Mouse (Mus musculus) hindbrain, embryonic 12.5 days (tissue): ENCODE data around the gene Pla2g12a. TPM values are rescaled to one million over a fixed set of nuclear protein-coding genes. Genes with fewer than 3 reads are reported as not detected.

Source experiments
- ATAC-seq: fragments of 200-750 bp; cut with Nextera tagmentation; 2 replicates; pipeline ENCODE4 v1.8.0; 2017; ENCODE audit warnings: moderate TSS enrichment; ENCODE audit not compliant: low FRiP score
- H3K27ac ChIP-seq: fragments of 300-500 bp; sonication (generic); 2 replicates; pipeline ENCODE4 v1.5.1; 2016; ENCODE audit warnings: mild to moderate bottlenecking
- H3K27me3 ChIP-seq: fragments of 300-500 bp; sonication (generic); 2 replicates; pipeline ENCODE4 v1.6.1; 2016; ENCODE audit warnings: mild to moderate bottlenecking
- H3K36me3 ChIP-seq: fragments of 300-500 bp; sonication (generic); 2 replicates; pipeline ENCODE4 v1.6.1; 2016; ENCODE audit warnings: mild to moderate bottlenecking
- H3K4me1 ChIP-seq: fragments of 300-500 bp; sonication (generic); 2 replicates; pipeline ENCODE4 v1.6.1; 2016
- H3K4me2 ChIP-seq: fragments of 300-500 bp; sonication (generic); replicated peaks from 2 replicates; pipeline ENCODE4 v1.6.1; 2016; ENCODE audit warnings: mild to moderate bottlenecking
- H3K4me3 ChIP-seq: fragments of 300-500 bp; sonication (generic); 2 replicates; pipeline ENCODE4 v1.5.1; 2016; ENCODE audit warnings: mild to moderate bottlenecking
- H3K9ac ChIP-seq: fragments of 300-500 bp; sonication (generic); 2 replicates; pipeline ENCODE4 v1.6.1; 2016; ENCODE audit warnings: mild to moderate bottlenecking, moderate library complexity
- H3K9me3 ChIP-seq: fragments of 300-500 bp; sonication (generic); replicated peaks from 2 replicates; pipeline ENCODE4 v1.6.1; 2016; ENCODE audit warnings: mild to moderate bottlenecking
- WGBS: fragments of 180-500 bp; shearing (Covaris S2); methylation state at CpG from one replicate; pipeline ENCODE4 v1.1.7; 2016; 5-methylcytosine and 5-hydroxymethylcytosine counted together
- polyA plus RNA-seq: library from polyadenylated mRNA; unstranded; fragments of >200 nt; fragmentation: Nextera tagmentation; extraction: Ambion mirVana; gene quantifications from 2 replicates; pipeline ENCODE4 v1.2.1, GENCODE M21; 2016

Gene Pla2g12a
- polyA plus RNA-seq, 1 experiment from 2014 or later = 25.5 TPM

- no peak overlapping the region for H3K9ac ChIP-seq
- no peak overlapping the region for H3K4me3 ChIP-seq
- 89% methylated on average over 8 of the region's 8 CpGs for WGBS
- H3K4me1 ChIP-seq = peaks cover 13% of the 10 kb centered on the region
- peaks cover 6% of the 10 kb centered on the region for H3K36me3 ChIP-seq
- H3K9me3 ChIP-seq = no peaks in the 10 kb centered on the region
- H3K4me2 ChIP-seq = no peak overlapping the region
- no peaks in the 10 kb centered on the region for H3K27me3 ChIP-seq
- no peak for ATAC-seq
- H3K27ac ChIP-seq = no peak overlapping the region
These were observed 25.5 kb downstream of the Pla2g12a start for GRCm38 (mm10) chr3:129903866-129904265.

- Histone ChIP-seq H3K4me2 (no peak overlapping the region), H3K4me1 (peaks cover 13% of the 10 kb centered on the region), H3K4me3 (no peak overlapping the region), H3K36me3 (peaks cover 13% of the 10 kb centered on the region), H3K27me3 (no peaks in the 10 kb centered on the region), H3K9ac (no peak overlapping the region), H3K27ac (no peak overlapping the region), H3K9me3 (no peaks in the 10 kb centered on the region)
- 90% methylated on average over 7 of the region's 7 CpGs for WGBS
- no peak for ATAC-seq
These were observed 26.2 kb downstream of the Pla2g12a start for GRCm38 (mm10) chr3:129904381-129905132.

DNA sequence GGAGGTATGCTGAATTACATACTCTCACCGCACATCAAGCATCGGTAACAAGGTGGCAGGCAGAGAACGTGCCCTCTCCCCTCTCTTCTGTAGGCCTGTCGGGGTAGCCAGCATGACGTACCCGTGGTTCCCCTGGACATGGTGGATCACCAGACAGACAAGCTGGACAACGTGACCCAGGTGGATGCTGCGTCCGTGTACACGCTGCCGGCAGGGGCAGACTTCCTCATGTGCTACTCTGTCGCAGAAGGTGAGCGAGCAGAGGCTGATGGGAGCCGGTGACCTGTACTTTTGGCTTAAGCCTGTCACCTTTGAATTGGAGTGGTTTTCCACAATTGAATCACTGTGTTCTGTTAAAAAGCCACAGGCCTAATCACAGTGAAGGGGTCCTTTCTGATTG, 33.6 kb downstream of the Pla2g12a start:
- H3K36me3 ChIP-seq = peaks cover 41% of the 10 kb centered on the region
- no peak overlapping the region for H3K4me2 ChIP-seq
- WGBS = 91% methylated on average over 14 of the region's 14 CpGs
- H3K4me1 ChIP-seq = no peaks in the 10 kb centered on the region
- H3K4me3 ChIP-seq = no peak overlapping the region
- H3K9me3 ChIP-seq = no peaks in the 10 kb centered on the region
- no peaks in the 10 kb centered on the region for H3K27me3 ChIP-seq
- no peak for ATAC-seq
- no peak overlapping the region for H3K9ac ChIP-seq
- H3K27ac ChIP-seq = no peak overlapping the region

- WGBS = 96% methylated on average over 13 of the region's 13 CpGs
- peaks cover 41% of the 10 kb centered on the region for H3K36me3 ChIP-seq
- no peak overlapping the region for H3K4me2 ChIP-seq
- H3K9ac ChIP-seq = no peak overlapping the region
- no peaks in the 10 kb centered on the region for H3K4me1 ChIP-seq
- no peaks in the 10 kb centered on the region for H3K27me3 ChIP-seq
- H3K4me3 ChIP-seq = no peak overlapping the region
- H3K27ac ChIP-seq = no peak overlapping the region
- no peak for ATAC-seq
- no peaks in the 10 kb centered on the region for H3K9me3 ChIP-seq
These were observed 34.8 kb downstream of the Pla2g12a start for GRCm38 (mm10) chr3:129913241-129913640.

GRCm38 (mm10) chr3:129917424-129917823, 39.0 kb downstream of the Pla2g12a start:
- no peak overlapping the region for H3K4me2 ChIP-seq
- H3K27ac ChIP-seq = no peak overlapping the region
- WGBS = 82% methylated on average over 3 of the region's 3 CpGs
- no peaks in the 10 kb centered on the region for H3K27me3 ChIP-seq
- H3K4me3 ChIP-seq = no peak overlapping the region
- no peaks in the 10 kb centered on the region for H3K9me3 ChIP-seq
- no peaks in the 10 kb centered on the region for H3K4me1 ChIP-seq
- ATAC-seq = no peak
- H3K9ac ChIP-seq = no peak overlapping the region
- peaks cover 11% of the 10 kb centered on the region for H3K36me3 ChIP-seq

- no peak overlapping the region for H3K4me3 ChIP-seq
- H3K9ac ChIP-seq = no peak overlapping the region
- H3K9me3 ChIP-seq = no peaks in the 10 kb centered on the region
- H3K4me1 ChIP-seq = no peaks in the 10 kb centered on the region
- peaks cover 3% of the 10 kb centered on the region; the same call in 1 of the 2 replicates for H3K36me3 ChIP-seq
- ATAC-seq = peak; percentile 73
- H3K4me2 ChIP-seq = no peak overlapping the region; the same call in 1 of the 2 replicates
- H3K27ac ChIP-seq = no peak overlapping the region
- WGBS = 16% methylated on average over 13 of the region's 13 CpGs
- no peaks in the 10 kb centered on the region for H3K27me3 ChIP-seq
These were observed 40.0 kb downstream of the Pla2g12a start for GRCm38 (mm10) chr3:129918434-129918833.

DNA sequence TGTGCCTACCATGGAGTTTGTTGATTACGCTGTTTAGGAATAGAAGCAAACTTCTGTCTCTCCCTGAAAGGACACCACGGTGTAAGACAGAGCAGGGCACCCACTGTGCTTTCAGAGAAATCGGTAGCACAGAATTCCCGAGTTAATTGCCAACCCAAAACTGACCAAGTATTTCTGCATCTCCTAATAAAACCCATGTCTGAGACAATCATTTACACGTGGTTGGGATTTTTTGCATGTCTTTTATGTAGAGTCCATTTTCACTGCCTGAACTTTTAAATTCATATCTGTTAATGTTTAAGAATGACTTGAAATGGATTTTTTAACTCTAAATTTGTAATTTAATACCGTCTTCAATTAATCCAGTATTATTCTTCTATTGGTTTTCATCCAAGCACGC, 45.2 kb downstream of the Pla2g12a start:
- no peak for ATAC-seq
- Histone ChIP-seq H3K9ac (no peak overlapping the region), H3K4me3 (no peak overlapping the region), H3K4me2 (no peak overlapping the region), H3K4me1 (no peaks in the 10 kb centered on the region), H3K36me3 (no peaks in the 10 kb centered on the region), H3K27ac (no peak overlapping the region), H3K9me3 (no peaks in the 10 kb centered on the region), H3K27me3 (no peaks in the 10 kb centered on the region)
- 93% methylated on average over 7 of the region's 7 CpGs for WGBS

GRCm38 (mm10) chr3:129925861-129926260, 47.5 kb downstream of the Pla2g12a start:
- H3K4me2 ChIP-seq = no peak overlapping the region
- H3K27me3 ChIP-seq = no peaks in the 10 kb centered on the region
- no peaks in the 10 kb centered on the region for H3K9me3 ChIP-seq
- ATAC-seq = no peak
- H3K4me1 ChIP-seq = no peaks in the 10 kb centered on the region
- no peak overlapping the region for H3K9ac ChIP-seq
- H3K4me3 ChIP-seq = no peak overlapping the region
- H3K36me3 ChIP-seq = no peaks in the 10 kb centered on the region
- 87% methylated on average over 3 of the region's 3 CpGs for WGBS
- no peak overlapping the region for H3K27ac ChIP-seq

DNA sequence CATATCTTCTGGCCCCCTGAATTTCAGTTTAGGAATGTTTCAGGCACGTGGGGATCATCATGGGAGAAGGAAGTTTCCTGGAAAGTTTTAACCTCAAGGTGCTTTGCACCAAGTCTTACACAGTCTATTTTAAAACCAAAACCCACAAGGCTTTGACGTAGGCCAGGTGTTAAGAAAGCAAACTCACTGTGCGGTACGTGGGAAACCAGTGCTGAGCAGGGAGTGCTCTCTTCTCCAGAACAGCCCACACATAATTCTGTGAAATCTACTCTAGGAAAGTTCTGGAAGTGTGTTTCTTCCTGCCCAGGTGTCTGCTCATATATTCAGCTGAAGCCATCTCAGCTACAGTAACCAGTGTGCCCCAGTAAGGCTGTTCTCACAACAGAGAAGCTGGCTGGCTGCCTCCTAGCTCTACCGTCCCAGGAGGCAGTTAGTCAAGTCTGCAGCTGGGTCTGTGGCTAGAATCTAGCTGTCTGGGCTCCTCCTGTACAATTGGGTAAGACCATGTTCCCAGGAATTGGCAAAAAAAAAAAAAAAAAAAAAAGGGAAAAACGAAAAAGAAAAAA, 51.9 kb downstream of the Pla2g12a start:
- Histone ChIP-seq H3K36me3 (no peaks in the 10 kb centered on the region), H3K4me3 (no peak overlapping the region), H3K27me3 (no peaks in the 10 kb centered on the region), H3K9me3 (no peaks in the 10 kb centered on the region), H3K4me2 (no peak overlapping the region), H3K4me1 (no peaks in the 10 kb centered on the region), H3K27ac (no peak overlapping the region), H3K9ac (no peak overlapping the region)
- no peak for ATAC-seq
- WGBS = 77% methylated on average over 5 of the region's 6 CpGs

DNA sequence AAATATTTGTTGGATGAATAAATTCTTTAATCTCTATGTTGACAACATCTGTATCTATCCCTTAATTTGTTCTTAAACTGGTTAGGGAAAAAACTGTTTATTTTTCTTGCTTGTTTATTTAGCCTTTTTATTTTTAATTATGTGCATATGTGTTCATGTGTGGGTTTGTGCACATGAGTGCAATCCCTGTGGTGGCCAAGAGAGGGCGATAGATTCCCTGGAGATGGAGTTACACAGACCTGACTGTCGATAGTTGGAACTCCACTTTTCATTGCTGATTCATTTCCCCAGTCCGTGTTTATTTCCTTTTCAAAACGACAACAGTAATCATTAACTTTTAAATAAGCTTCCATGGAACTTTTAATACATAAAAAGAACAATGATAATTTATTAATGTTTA, 54.0 kb downstream of the Pla2g12a start:
- ATAC-seq = no peak
- Histone ChIP-seq H3K27ac (no peak overlapping the region), H3K9ac (no peak overlapping the region), H3K9me3 (no peaks in the 10 kb centered on the region), H3K4me2 (no peak overlapping the region), H3K4me3 (no peak overlapping the region), H3K4me1 (no peaks in the 10 kb centered on the region), H3K36me3 (no peaks in the 10 kb centered on the region), H3K27me3 (no peaks in the 10 kb centered on the region)
- WGBS = 52% methylated on average over 4 of the region's 4 CpGs

DNA sequence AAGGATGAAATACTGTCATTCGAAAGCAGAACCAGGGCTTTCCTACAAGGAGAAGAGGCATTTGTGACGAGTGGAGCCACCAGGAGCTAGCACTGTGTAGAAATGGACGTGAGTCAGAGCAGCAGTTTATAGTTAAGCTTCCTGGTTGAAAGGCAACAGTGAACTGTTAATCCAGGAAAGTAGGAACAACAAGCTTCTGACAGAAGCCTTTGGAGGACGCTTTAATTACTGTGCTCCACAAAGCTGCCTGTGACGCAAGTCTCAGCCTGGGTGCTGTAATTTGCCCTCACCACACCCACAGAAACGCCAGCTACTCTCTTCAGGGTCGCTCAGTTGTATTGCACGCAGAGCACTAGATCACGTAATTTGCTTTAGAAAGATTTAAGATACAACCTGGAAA, 58.2 kb downstream of the Pla2g12a start:
- Histone ChIP-seq H3K4me3 (no peak overlapping the region), H3K27ac (no peak overlapping the region), H3K4me1 (peaks cover 2% of the 10 kb centered on the region; the same call in 1 of the 2 replicates), H3K27me3 (no peaks in the 10 kb centered on the region), H3K9me3 (no peaks in the 10 kb centered on the region), H3K4me2 (no peak overlapping the region), H3K9ac (no peak overlapping the region), H3K36me3 (no peaks in the 10 kb centered on the region)
- no peak for ATAC-seq
- WGBS = 70% methylated on average over 9 of the region's 9 CpGs

DNA sequence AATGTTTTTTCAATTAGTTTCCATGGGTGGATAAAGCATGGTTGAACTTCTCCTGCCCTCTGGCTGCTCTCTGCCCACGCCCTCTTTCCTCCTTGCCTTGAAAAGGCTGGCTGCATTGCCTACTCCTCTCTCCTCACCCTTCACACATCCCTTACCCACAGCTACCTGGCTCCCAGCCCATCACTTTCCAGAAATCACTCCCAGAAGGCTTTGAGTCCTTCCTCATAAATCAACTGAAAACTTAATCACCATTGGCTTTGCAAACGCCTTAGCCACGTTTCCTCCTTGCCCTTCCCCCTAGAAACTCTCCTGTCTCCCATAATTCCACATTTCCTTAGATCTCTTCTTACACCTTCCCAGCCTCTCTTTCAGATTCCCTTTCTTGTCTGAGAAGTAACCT, 59.4 kb downstream of the Pla2g12a start:
- Histone ChIP-seq H3K27me3 (no peaks in the 10 kb centered on the region), H3K4me2 (no peak overlapping the region), H3K27ac (no peak overlapping the region), H3K4me3 (no peak overlapping the region), H3K36me3 (no peaks in the 10 kb centered on the region), H3K9me3 (no peaks in the 10 kb centered on the region), H3K9ac (no peak overlapping the region), H3K4me1 (peaks cover 2% of the 10 kb centered on the region; the same call in 1 of the 2 replicates)
- WGBS = 73% methylated on average over 3 of the region's 3 CpGs
- no peak for ATAC-seq

- Histone ChIP-seq H3K27ac (no peak overlapping the region), H3K4me3 (no peak overlapping the region), H3K9me3 (no peaks in the 10 kb centered on the region), H3K36me3 (no peaks in the 10 kb centered on the region), H3K9ac (no peak overlapping the region), H3K4me1 (peaks cover 2% of the 10 kb centered on the region; the same call in 1 of the 2 replicates), H3K4me2 (no peak overlapping the region), H3K27me3 (no peaks in the 10 kb centered on the region)
- no peak for ATAC-seq
- WGBS = 51% methylated on average over 7 of the region's 7 CpGs
These were observed 60.7 kb downstream of the Pla2g12a start for GRCm38 (mm10) chr3:129939058-129939457.
